Mouse (Mus musculus) right cerebral cortex, postnatal 4 days (tissue): ENCODE results near the gene Klhl40.
A peak's percentile ranks its signal among the peaks of the same experiment; 100 is the strongest.

Experiments used
- DNase-seq: peaks from one replicate; pipeline ENCODE4 v3.0.0-alpha.2; 2022

The Klhl40 gene

DNA sequence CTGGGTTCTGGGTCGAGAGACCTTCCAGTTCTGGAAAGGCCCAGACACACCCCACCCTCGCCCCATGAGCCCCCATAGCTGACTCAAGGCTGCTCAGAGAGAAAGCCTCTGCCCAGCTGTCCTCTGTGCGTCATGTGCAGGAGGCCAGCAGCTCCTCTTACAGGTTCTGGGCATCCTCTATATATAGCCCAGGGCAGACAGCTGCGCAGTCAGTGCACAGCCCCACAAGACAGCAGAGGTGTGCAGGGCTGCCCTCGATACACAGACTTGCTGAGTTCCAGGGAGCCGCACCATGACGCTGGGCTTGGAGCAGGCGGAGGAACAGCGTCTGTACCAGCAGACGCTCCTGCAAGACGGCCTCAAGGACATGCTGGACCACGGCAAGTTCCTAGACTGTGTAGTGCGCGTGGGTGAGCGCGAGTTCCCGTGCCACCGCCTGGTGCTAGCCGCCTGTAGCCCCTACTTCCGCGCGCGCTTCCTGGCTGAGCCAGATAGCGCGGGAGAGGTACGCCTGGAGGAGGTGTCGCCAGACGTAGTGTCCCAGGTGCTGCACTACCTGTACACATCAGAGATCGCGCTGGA, at the start of gene Klhl40:
TSS of gene Klhl40 (plus strand) at position 124 of the 582 bp plus-strand sequence.
- DNase-seq = no peak

DNA sequence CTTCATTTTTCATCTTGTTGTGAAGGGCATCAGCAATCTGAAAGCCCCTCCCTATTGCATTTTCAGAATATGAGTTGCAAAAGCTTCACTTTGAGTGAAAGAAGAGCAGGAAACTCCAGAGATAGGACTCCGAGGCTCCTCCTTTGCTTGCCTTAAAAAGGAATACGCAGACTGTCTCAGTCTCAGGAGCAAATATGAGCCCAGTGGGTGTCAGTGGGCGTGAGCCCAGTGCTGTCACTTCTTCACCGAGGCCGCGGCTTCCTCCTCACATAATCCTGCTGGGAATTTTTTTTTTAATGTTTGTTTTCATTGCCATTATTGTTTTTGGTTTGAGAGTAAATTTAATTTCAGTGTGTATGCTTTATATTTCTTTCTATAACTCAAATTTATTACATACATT, 36.9 kb upstream of the Klhl40 start:
- no peak for DNase-seq

DNA sequence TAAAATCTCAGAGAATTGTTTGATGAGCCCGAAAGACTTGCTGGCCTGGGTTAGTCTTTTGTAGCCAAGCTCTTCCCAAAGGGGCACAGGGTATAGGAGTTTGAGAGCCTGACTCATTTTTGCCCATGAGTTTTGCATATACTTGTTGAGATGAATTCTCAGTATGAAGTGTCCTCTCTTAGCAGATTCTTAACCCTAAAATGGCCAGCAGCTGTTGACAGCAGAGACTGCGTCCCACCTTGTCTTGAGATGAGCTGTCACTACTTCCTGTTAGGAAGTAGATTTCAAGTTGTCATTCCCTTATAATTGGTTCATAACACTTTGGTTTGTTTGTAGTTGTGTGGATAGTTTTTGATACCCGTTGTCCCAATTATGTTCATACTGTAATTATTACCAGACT, 36.2 kb upstream of the Klhl40 start:
- no peak for DNase-seq

DNA sequence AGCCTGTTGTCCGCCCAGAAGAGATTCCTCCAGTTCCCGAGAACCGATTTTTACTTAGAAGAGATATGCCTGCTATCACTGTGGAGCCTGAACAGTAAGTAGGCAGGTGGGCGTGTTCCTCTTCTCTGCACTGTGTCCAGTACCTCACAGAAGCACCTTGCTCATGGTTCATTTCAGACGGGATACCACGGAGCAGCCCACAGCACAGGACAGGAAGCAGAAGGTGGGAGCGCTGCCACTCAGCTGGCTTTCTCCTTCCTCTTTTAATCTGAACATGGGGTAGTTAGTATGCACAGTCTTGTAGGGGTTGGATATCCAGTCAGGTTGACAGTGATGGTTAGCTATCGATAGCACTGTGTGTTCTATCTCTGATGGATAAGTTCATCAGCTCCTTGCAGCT, 33.4 kb upstream of the Klhl40 start:
- no peak for DNase-seq

DNA sequence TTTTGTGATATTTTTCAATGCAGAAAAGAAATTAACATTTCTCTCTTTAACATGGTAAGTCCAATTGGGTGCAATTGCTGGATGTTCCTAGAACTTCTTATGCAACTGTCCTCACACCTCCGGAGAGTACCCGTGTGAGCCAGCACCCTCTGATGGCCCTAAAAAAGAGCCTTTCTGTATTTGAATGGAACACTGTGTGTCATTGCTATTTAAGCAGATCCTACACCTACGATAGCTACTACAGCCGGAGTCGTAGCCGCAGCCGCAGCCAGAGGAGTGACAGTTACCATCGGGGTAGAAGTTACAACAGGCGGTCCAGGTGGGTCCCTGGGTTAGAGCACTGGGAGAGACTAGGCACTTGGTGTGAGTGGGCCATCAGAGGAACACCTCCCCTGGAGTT, 24.6 kb upstream of the Klhl40 start:
- no peak for DNase-seq

DNA sequence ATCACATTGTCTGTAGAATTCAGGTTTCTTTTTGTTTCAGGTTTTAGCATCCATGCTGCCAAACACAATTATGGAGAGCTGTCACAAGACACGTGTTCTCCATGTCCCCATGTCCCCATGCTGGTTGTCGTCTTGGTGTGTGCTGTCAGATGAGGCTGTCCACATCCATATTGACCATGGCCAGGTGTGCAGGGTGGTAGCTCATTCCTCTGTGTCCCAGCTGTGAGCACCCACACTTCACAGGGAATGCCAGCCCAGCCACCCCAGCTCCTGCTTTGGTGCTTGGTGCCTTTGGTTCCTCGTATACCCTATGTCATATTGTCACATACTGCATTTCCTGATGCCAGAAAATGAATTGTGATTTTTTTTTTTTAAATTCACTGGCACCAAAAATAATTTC, 22.8 kb upstream of the Klhl40 start:
- no peak for DNase-seq

GRCm38 (mm10) chr9:121756785-121757184, 20.6 kb upstream of the Klhl40 start:
- DNase-seq = no peak

GRCm38 (mm10) chr9:121757432-121757831, 20.0 kb upstream of the Klhl40 start:
- no peak for DNase-seq

GRCm38 (mm10) chr9:121757835-121758814, 19.3 kb upstream of the Klhl40 start:
- DNase-seq = no peak

GRCm38 (mm10) chr9:121759091-121760081, 18.0 kb upstream of the Klhl40 start, which contains the start of gene Zfp651:
Gene Zfp651 (plus strand): TSS chr9:121759330.
- peak; percentile 76 for DNase-seq

GRCm38 (mm10) chr9:121760271-121761090, 16.9 kb upstream of the Klhl40 start:
- DNase-seq = peak; percentile 58

DNA sequence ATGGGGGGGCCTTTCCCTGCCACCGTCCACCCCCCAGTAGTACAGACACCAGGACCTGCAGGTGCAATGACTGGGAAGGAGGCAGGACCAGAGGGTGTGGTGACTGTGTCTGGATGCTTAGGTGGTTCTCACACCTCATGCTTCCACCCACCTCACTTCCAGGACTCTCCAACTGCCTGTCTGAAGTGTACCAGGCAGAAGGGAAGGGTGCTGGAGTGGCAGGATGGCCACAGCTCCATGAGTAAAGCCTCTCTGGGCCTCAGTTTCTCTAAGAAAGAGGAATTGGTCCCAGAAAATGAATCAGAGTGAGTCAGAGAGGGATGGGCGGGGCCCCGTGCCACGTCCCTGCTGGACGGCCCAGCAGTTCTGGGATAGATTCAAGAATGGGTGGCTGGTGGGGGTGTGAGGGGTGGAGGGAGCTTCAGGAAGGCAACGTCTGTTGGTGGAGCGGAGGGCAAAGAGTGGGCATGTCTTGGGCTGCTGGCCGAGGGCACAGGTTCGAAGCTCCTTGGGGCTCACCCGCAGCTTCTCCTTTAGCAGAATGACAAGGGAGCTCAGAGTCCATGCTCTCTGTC, 16.2 kb upstream of the Klhl40 start:
- DNase-seq = no peak

- DNase-seq = no peak
Measured at GRCm38 (mm10) chr9:121761787-121762186, 15.6 kb upstream of the Klhl40 start.

GRCm38 (mm10) chr9:121762248-121762647, 15.2 kb upstream of the Klhl40 start:
- DNase-seq = no peak

DNA sequence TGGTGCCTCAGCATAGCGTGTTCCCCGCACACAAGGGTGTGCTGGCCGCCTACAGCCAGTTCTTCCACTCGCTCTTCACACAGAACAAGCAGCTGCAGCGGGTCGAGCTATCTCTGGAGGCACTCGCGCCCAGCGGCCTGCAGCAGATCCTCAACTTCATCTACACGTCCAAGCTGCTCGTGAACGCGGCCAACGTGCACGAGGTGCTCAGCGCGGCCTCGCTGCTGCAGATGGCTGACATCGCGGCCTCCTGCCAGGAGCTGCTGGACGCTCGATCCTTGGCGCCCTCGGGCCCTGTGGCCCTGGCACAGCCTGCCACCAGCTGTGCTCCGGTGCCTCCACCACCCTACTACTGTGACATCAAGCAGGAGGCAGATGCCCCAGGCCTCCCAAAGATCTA, 14.6 kb upstream of the Klhl40 start:
- no peak for DNase-seq

GRCm38 (mm10) chr9:121763716-121764115, 13.7 kb upstream of the Klhl40 start:
- DNase-seq = no peak

- DNase-seq = no peak
Measured at GRCm38 (mm10) chr9:121765166-121765855, 12.1 kb upstream of the Klhl40 start.

- no peak for DNase-seq
Measured at GRCm38 (mm10) chr9:121772412-121772811, 5.0 kb upstream of the Klhl40 start.

- no peak for DNase-seq
Measured at GRCm38 (mm10) chr9:121775951-121776350, 1.5 kb upstream of the Klhl40 start.

- DNase-seq = no peak
Measured at GRCm38 (mm10) chr9:121776511-121776910, 896 bp upstream of the Klhl40 start.

- DNase-seq = peak; percentile 69
Measured at GRCm38 (mm10) chr9:121778066-121778624, 738 bp downstream of the Klhl40 start.
